Mouse (Mus musculus) limb, embryonic 10.5 days (tissue): ENCODE data around the gene Col8a2. TPM values are rescaled to one million over a fixed set of nuclear protein-coding genes. Genes with fewer than 3 reads are reported as not detected.

Experiments used
- DNase-seq: peaks from one replicate; pipeline ENCODE4 v3.0.0-alpha.2; 2017; ENCODE audit warnings: low spot score
- H3K27ac ChIP-seq: fragments of 300-500 bp; sonication (generic); 2 replicates; pipeline ENCODE4 v1.5.1; 2016; ENCODE audit warnings: mild to moderate bottlenecking
- H3K27me3 ChIP-seq: fragments of 300-500 bp; sonication (generic); 2 replicates; pipeline ENCODE4 v1.6.1; 2016; ENCODE audit warnings: low read depth, mild to moderate bottlenecking; ENCODE audit not compliant: poor library complexity, severe bottlenecking
- H3K36me3 ChIP-seq: fragments of 300-500 bp; sonication (generic); 2 replicates; pipeline ENCODE4 v1.6.1; 2016; ENCODE audit warnings: mild to moderate bottlenecking, moderate library complexity
- H3K4me1 ChIP-seq: fragments of 300-500 bp; sonication (generic); 2 replicates; pipeline ENCODE4 v1.6.1; 2016
- H3K4me3 ChIP-seq: fragments of 300-500 bp; sonication (generic); 2 replicates; pipeline ENCODE4 v1.5.1; 2016; ENCODE audit warnings: mild to moderate bottlenecking, moderate library complexity
- H3K9me3 ChIP-seq: fragments of 300-500 bp; sonication (generic); replicated peaks from 2 replicates; pipeline ENCODE4 v1.6.1; 2016; ENCODE audit warnings: mild to moderate bottlenecking
- WGBS: fragments of 180-500 bp; shearing (Covaris S2); methylation state at CpG from one replicate; pipeline ENCODE4 v1.1.7; 2016; 5-methylcytosine and 5-hydroxymethylcytosine counted together
- polyA plus RNA-seq: library from polyadenylated mRNA; unstranded; fragments of >200 nt; fragmentation: Nextera tagmentation; extraction: Ambion mirVana; gene quantifications from 2 replicates; pipeline ENCODE4 v1.2.1, GENCODE M21; 2016

The Col8a2 gene
- polyA plus RNA-seq, 1 experiment from 2014 or later: 1.4 TPM

DNA sequence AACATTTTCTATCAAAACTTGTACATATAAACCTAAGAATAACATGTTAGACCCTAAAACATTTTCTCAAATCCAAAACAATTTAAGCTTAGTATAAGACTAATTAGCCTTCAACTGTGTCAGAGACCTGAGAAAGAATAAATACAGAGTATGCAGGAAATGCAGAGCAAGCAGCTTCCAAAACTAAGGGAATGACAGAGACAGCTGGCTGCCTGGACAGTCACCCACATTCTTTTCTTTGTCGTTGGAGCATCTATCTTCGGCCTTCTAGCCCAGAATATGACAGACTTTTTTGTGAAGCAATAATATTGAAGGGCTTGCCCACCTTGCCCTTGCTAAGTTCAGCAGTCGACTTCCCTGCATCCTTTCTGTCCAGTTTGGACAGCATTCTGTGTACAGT is 17.3 kb upstream of the Col8a2 start:
- 80% methylated on average over 3 of the region's 3 CpGs for WGBS
- no peak overlapping the region for H3K4me3 ChIP-seq
- no peaks in the 10 kb centered on the region; the same call in 1 of the 2 replicates for H3K4me1 ChIP-seq
- H3K27ac ChIP-seq: no peak overlapping the region
- H3K9me3 ChIP-seq: no peaks in the 10 kb centered on the region
- H3K27me3 ChIP-seq: no peaks in the 10 kb centered on the region
- no peak for DNase-seq
- peaks cover 25% of the 10 kb centered on the region for H3K36me3 ChIP-seq

DNA sequence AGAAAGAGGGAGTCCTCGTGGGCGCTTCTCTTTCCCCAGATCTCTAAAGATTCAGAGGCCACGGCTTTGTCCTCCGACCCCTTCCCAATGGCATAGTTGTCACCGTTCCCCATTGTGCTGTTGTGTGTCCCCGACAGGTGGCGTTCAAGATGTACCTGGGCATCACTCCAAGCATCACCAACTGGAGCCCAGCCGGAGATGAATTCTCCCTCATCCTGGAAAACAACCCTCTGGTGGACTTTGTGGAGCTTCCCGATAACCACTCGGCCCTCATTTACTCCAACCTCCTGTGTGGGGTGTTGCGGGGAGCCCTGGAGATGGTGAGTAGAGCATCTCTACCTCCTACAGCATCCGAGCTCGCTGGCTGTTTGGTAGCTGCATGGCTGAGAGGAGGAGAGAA is 12.8 kb upstream of the Col8a2 start:
- Histone ChIP-seq H3K9me3 (no peaks in the 10 kb centered on the region), H3K27me3 (no peaks in the 10 kb centered on the region), H3K36me3 (peaks cover 43% of the 10 kb centered on the region), H3K4me1 (peaks cover 13% of the 10 kb centered on the region), H3K27ac (no peak overlapping the region), H3K4me3 (no peak overlapping the region)
- no peak for DNase-seq
- WGBS: 80% methylated on average over 13 of the region's 13 CpGs

GRCm38 (mm10) chr4:126275081-126275480 is 11.5 kb upstream of the Col8a2 start:
- H3K27me3 ChIP-seq: no peaks in the 10 kb centered on the region
- H3K36me3 ChIP-seq: peaks cover 43% of the 10 kb centered on the region
- 91% methylated on average over 4 of the region's 4 CpGs for WGBS
- no peak overlapping the region for H3K27ac ChIP-seq
- no peak overlapping the region for H3K4me3 ChIP-seq
- no peaks in the 10 kb centered on the region for H3K9me3 ChIP-seq
- DNase-seq: no peak
- H3K4me1 ChIP-seq: peaks cover 23% of the 10 kb centered on the region

GRCm38 (mm10) chr4:126275681-126276131 is 10.9 kb upstream of the Col8a2 start:
- 90% methylated on average over 13 of the region's 13 CpGs for WGBS
- H3K27ac ChIP-seq: no peak overlapping the region

DNA sequence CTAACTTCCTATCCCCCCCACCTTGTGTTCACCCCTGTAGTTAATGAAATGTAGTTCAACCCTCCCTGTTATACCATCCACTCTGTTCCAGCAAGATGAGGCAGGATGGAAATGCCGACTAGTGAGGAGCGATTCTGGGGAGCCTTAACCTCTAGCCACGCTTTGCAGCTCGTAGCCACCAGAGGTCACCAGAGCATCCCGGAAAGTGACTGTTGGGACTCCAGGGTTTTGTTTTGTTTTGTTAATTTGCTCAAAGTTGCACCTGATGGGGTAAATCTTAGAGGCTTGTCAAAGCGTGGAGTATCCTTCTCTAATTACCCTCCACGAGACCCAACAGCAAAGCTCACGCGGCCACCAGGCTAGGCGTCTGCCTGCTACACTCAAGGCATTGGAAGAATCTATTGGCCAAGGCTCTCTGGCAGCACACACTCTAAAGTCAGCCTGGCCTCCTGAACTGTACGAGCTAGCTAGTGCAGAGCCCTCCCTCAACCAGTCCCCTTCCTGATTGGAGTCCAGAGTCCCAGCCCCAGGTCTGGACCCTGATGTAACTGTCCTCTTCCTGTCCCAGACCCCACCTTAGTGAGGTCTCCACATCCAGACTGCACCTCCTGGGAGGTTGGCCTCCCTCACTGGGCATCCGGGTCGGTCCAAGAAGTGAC is 8.6 kb upstream of the Col8a2 start:
- DNase-seq: peak; percentile 77
- Histone ChIP-seq H3K4me3 (peak overlapping the region; percentile 23), H3K36me3 (peaks cover 32% of the 10 kb centered on the region), H3K27me3 (peaks cover 1% of the 10 kb centered on the region; the same call in 1 of the 2 replicates), H3K4me1 (peaks cover 41% of the 10 kb centered on the region), H3K9me3 (no peaks in the 10 kb centered on the region), H3K27ac (peak overlapping the region; percentile 79)
- 4% methylated on average over 13 of the region's 13 CpGs for WGBS

More at GRCm38 (mm10) chr4:126275681-126276131, 10.9 kb upstream of the Col8a2 start:
- Histone ChIP-seq H3K4me3 (no peak overlapping the region), H3K4me1 (peaks cover 28% of the 10 kb centered on the region), H3K36me3 (peaks cover 43% of the 10 kb centered on the region), H3K9me3 (no peaks in the 10 kb centered on the region), H3K27me3 (no peaks in the 10 kb centered on the region)
- DNase-seq: no peak

DNA sequence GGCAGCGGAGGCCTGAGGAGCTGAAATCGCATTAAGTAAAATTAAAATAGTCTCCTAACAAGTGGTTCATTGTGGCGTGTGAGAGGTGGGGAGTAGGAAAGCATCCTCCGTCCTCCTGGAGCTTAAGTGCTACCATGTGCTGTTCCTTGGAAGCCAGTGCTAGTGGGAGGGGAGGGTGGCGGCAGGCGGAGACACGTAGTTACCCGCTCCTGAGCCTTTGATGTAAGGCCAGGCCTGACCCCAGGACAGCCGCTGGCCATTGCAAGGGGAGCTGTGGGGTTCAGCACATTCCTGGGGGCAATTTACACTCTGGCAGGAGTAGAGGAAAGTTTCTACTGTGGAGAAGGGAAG is 8.1 kb upstream of the Col8a2 start:
- H3K27ac ChIP-seq: peak overlapping the region; percentile 79
- H3K4me1 ChIP-seq: peaks cover 41% of the 10 kb centered on the region
- DNase-seq: peak; percentile 73

DNA sequence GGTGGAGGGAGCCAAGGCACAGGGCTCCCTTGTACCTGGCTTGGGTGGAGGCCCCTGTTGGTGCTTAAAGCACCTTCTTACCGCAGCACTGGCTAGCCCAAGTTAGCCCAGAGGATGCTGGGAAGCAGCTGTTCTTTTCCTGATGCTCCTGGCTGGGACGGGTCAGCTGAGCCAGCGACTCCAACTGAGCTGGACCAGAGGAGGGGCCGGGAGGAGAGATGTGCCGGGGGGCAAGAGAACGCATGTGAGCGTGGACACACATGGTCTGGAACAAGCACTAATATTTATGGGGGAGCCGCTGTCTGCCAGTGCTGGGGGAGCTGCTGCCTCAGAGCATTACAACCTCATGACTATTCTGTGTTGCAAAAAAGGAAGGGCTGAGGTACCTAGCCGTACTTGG is 7.6 kb upstream of the Col8a2 start:
- Histone ChIP-seq H3K4me1 (peaks cover 42% of the 10 kb centered on the region), H3K9me3 (no peaks in the 10 kb centered on the region), H3K36me3 (peaks cover 23% of the 10 kb centered on the region), H3K4me3 (peak overlapping the region; percentile 23), H3K27ac (peak overlapping the region; percentile 79), H3K27me3 (peaks cover 11% of the 10 kb centered on the region)
- DNase-seq: peak; percentile 59
- WGBS: 49% methylated on average over 9 of the region's 9 CpGs

More for the DNA sequence above, 8.1 kb upstream of the Col8a2 start:
- peaks cover 27% of the 10 kb centered on the region for H3K36me3 ChIP-seq
- WGBS: 5% methylated on average over 9 of the region's 9 CpGs
- peak overlapping the region; percentile 23 for H3K4me3 ChIP-seq
- peaks cover 6% of the 10 kb centered on the region for H3K27me3 ChIP-seq
- no peaks in the 10 kb centered on the region for H3K9me3 ChIP-seq

- Histone ChIP-seq H3K9me3 (no peaks in the 10 kb centered on the region), H3K27me3 (peaks cover 36% of the 10 kb centered on the region), H3K4me3 (no peak overlapping the region), H3K4me1 (peaks cover 51% of the 10 kb centered on the region), H3K27ac (peak overlapping the region; percentile 36; the same call in 1 of the 2 replicates), H3K36me3 (no peaks in the 10 kb centered on the region)
- WGBS: 71% methylated on average over 9 of the region's 9 CpGs
- DNase-seq: no peak
These were observed 4.9 kb upstream of the Col8a2 start for GRCm38 (mm10) chr4:126281706-126282105.

DNA sequence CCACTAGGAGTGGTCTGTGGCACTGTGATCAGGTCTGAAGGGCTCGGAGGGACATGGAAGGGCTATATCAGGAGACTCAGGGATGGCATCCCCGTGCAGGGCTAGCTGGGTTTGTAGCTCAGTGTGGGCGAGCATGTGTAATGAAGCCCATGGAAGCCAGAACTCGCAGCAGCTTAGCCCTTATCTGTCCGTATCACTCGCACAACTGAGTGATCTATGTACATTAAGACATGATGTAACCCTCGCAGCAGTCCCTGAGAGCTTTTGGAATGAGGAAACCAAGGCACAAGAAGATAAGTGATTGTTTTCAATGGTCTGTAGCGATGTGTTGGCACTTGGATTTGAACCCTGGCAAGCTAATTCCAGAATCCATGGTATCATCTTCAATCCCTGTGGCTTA is 3.0 kb upstream of the Col8a2 start:
- Histone ChIP-seq H3K4me1 (peaks cover 54% of the 10 kb centered on the region), H3K36me3 (no peaks in the 10 kb centered on the region), H3K27me3 (peaks cover 55% of the 10 kb centered on the region), H3K9me3 (no peaks in the 10 kb centered on the region), H3K27ac (no peak overlapping the region), H3K4me3 (no peak overlapping the region)
- no peak for DNase-seq
- WGBS: 88% methylated on average over 8 of the region's 8 CpGs

- 40% methylated on average over 11 of the region's 11 CpGs for WGBS
- no peak for DNase-seq
These were observed 856 bp downstream of the Col8a2 start for GRCm38 (mm10) chr4:126287302-126287995.

DNA sequence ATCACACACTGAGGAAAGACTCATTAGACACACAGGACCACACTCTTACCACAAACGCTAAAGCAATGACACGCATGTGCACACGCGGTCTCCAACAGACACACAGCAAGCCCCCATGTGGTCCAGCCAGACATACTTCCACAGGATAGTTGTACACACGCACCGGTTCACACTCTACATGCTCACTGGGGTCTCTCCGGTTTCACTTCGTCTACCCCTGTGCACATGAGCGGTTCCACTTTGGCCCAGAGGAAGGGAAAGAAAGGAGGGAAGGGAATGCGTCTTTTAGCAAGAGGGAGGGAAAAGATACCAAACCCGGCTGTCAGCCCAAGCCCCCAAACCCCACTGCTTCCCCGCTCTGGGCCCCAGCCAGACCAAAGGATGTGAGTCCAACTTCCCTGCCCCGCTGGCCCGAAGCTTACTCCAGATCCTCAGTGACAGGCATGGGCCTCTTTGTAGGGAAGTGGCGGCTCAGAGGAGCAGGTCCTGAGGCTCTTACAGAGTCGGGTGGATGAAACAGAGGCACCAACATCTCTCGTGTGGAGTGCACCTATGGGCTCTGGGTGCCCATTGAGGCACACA is 1.6 kb downstream of the Col8a2 start:
- no peak overlapping the region for H3K27ac ChIP-seq
- peaks cover 81% of the 10 kb centered on the region for H3K27me3 ChIP-seq
- 40% methylated on average over 17 of the region's 17 CpGs for WGBS

More at GRCm38 (mm10) chr4:126287302-126287995, 856 bp downstream of the Col8a2 start:
- Histone ChIP-seq H3K27ac (no peak overlapping the region), H3K4me1 (peaks cover 30% of the 10 kb centered on the region), H3K36me3 (no peaks in the 10 kb centered on the region), H3K9me3 (no peaks in the 10 kb centered on the region), H3K27me3 (peaks cover 83% of the 10 kb centered on the region), H3K4me3 (no peak overlapping the region)

GRCm38 (mm10) chr4:126290314-126290713 is 3.7 kb downstream of the Col8a2 start:
- Histone ChIP-seq H3K4me1 (peaks cover 27% of the 10 kb centered on the region), H3K4me3 (no peak overlapping the region), H3K36me3 (no peaks in the 10 kb centered on the region), H3K9me3 (no peaks in the 10 kb centered on the region), H3K27ac (no peak overlapping the region), H3K27me3 (peaks cover 70% of the 10 kb centered on the region)
- WGBS: 88% methylated on average over 8 of the region's 8 CpGs
- DNase-seq: no peak

More for the DNA sequence above, 1.6 kb downstream of the Col8a2 start:
- Histone ChIP-seq H3K36me3 (no peaks in the 10 kb centered on the region), H3K4me3 (no peak overlapping the region), H3K9me3 (no peaks in the 10 kb centered on the region), H3K4me1 (peaks cover 30% of the 10 kb centered on the region)
- no peak for DNase-seq

DNA sequence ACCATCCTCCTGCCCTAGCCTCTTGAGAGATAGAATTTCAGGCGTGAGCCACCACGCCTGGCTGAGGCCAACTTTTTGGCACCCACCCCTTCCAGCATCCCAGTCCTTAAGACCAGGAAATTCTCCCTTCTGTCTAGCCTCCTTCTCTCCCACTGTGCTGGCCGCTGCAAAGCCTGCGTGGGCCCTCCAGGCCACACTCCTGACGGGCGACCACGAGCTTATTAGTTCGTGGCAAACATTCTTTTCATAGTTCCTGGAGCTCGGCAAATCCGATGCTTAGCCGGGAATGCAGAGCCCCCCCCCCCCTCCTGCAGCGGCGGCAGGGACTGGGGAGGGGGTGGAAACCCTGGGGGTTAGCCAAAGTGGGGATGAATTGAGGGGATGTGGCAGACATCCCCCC is 4.6 kb downstream of the Col8a2 start:
- Histone ChIP-seq H3K27me3 (peaks cover 71% of the 10 kb centered on the region), H3K4me3 (no peak overlapping the region), H3K9me3 (no peaks in the 10 kb centered on the region), H3K27ac (0 out of 2 replicates have a peak overlapping the region, but pooled peaks have one; percentile 25), H3K36me3 (no peaks in the 10 kb centered on the region), H3K4me1 (peaks cover 30% of the 10 kb centered on the region)
- no peak for DNase-seq
- 46% methylated on average over 13 of the region's 13 CpGs for WGBS
